ENCODE assay signal across 9 mouse cellular contexts in the genomic region with DNA sequence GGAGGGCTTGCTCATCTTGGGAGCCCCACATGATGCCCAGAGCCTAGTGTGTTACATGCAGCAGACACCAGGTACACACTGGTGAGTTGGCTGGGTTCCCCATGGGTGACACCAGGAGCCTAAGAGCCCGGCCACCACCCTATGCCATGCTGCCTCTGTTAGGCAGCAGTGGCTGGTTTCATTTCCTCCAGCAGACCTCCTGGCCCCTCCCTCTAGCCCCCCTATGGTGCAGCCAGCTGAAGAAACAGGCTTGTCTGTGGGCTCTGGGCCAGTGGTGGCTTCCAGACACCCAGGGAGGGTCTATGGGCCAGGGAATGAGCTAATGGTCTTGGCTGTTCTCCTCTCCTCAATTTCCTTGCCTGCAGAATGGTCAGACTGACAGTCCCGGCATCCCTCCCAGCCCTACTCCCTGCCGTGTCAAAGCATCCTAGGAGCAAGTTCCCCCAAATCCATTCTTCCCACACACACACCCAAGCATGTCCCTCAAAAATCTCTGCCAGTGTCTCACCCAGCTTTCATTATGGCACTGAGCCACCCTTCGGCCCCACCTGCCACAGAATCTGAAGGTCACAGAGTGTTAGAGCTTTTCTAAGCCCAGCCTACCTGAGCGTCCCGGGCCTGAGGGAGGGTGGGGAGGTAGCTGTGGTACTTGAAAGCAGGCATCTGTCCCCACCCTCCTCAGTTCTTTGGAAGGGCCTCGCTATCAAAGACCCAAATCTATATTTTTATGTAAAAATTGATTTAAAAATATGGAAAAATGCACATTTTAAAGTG. TPM values are rescaled to one million over a fixed set of nuclear protein-coding genes. Genes with fewer than 3 reads are reported as not detected.
A peak's percentile ranks its signal among the peaks of the same experiment; 100 is the strongest.
DNase-seq lines count a peak whose midpoint lies in the region; ATAC-seq lines count a peak whose summit lies in the region.
"Had no signal": no experiment of that assay in that cellular context is flagged by ENCODE, and none has a peak within 500 bp of the region (broad histone marks: within the 10 kb centered on the region; RNA-seq: fewer than 3 reads in every experiment).

No protein-coding gene starts in this region.

- H3K4me1 ChIP-seq in hindbrain, embryonic 12.5 days: peaks cover 75% of the 10 kb centered on the region

- no peak overlapping the region for H3K4me3 ChIP-seq in hindbrain, embryonic 12.5 days
- H3K4me3 ChIP-seq: megakaryocyte, embryonic 14.5 days had no signal

- H3K36me3 ChIP-seq in hindbrain, embryonic 12.5 days: no peaks in the 10 kb centered on the region

- H3K9ac ChIP-seq in hindbrain, embryonic 12.5 days: peak overlapping the region; percentile 13; the same call in 1 of the 2 replicates

- peaks cover 27% of the 10 kb centered on the region for H3K27me3 ChIP-seq in hindbrain, embryonic 12.5 days

- no peaks in the 10 kb centered on the region for H3K9me3 ChIP-seq in hindbrain, embryonic 12.5 days (replicated peaks)
- H3K9me3 ChIP-seq: megakaryocyte, embryonic 14.5 days had no signal

- no peak for ATAC-seq in hindbrain, embryonic 12.5 days (ENCODE audit: low FRiP score)

- WGBS in hindbrain, embryonic 12.5 days: 46% methylated on average over 7 of the region's 7 CpGs

- no peak overlapping the region; the same call in 1 of the 2 replicates for H3K4me2 ChIP-seq in hindbrain, embryonic 12.5 days (replicated peaks)

- DNase-seq in kidney, postnatal 10 days: peak; percentile 71
- DNase-seq in kidney, adult 9 months: no peak
- peak; percentile 52 to 63 for DNase-seq in B cell, adult 2 months
- peak; percentile 77 for DNase-seq in R1 (ENCODE audit: low read depth, low spot score)
- DNase-seq in adrenal gland, postnatal 36 days: no peak
- DNase-seq in thymus, postnatal 4 days: no peak
- no peak for DNase-seq in thymus, postnatal 0 days (ENCODE audit: low spot score)

- no peak overlapping the region for H3K27ac ChIP-seq in hindbrain, embryonic 12.5 days

RNA-seq across cellular contexts. Expression of gene Tns1, which starts 29.6 kb away (rescaled TPM):
- polyA plus RNA-seq in hindbrain, embryonic 12.5 days (2016; fragmentation: Nextera tagmentation; extraction: Ambion mirVana): 26.1 and 28.3 TPM in 2 replicates
- total RNA-seq in adrenal gland, postnatal 36 days (2021): 100 to 1,000 TPM; 404 to 411 TPM
- 12.6 and 13.0 TPM in 2 replicates for polyA plus RNA-seq in thymus, postnatal 0 days (2015; fragmentation: Nextera tagmentation; extraction: Ambion mirVana)

RNA-seq across cellular contexts. Expression of gene Rufy4, which starts 30.7 kb away (rescaled TPM):
- polyA plus RNA-seq in hindbrain, embryonic 12.5 days (2016; fragmentation: Nextera tagmentation; extraction: Ambion mirVana): 0.46 and 0.60 TPM in 2 replicates
- 1 to 10 TPM; 1.2 to 2.0 TPM for total RNA-seq in adrenal gland, postnatal 36 days (2021)
- 0.08 and 0.15 TPM in 2 replicates for polyA plus RNA-seq in thymus, postnatal 0 days (2015; fragmentation: Nextera tagmentation; extraction: Ambion mirVana)

RNA-seq across cellular contexts. Expression of gene Cxcr2, which starts 59.1 kb away (rescaled TPM):
- polyA plus RNA-seq in hindbrain, embryonic 12.5 days (2016; fragmentation: Nextera tagmentation; extraction: Ambion mirVana): not detected in 2 replicates
- total RNA-seq in adrenal gland, postnatal 36 days (2021): under 1 TPM in 1 of 2 experiments, not detected in 1; 0.23 TPM
- polyA plus RNA-seq in thymus, postnatal 0 days (2015; fragmentation: Nextera tagmentation; extraction: Ambion mirVana): 0.15 and 0.20 TPM in 2 replicates

Comparison
In these comparisons a context has a peak if more than half of its experiments do, and no peak if none do; other contexts are left out.
1. DNase-seq: peak in kidney, postnatal 10 days (single experiment), B cell, adult 2 months (2 of 2) and R1 (single experiment); none in kidney, adult 9 months (single experiment), adrenal gland, postnatal 36 days (0 of 2), thymus, postnatal 4 days (single experiment) and thymus, postnatal 0 days (single experiment).